Mouse (Mus musculus) heart, postnatal 4 days (tissue): ENCODE measurements around the gene Foxa2. TPM values are rescaled to one million over a fixed set of nuclear protein-coding genes. Genes with fewer than 3 reads are reported as not detected.

ENCODE experiments used
- DNase-seq: peaks from one replicate; pipeline ENCODE4 v3.0.0; 2021
- total RNA-seq, 2 experiments: library from RNA; stranded (reverse); gene quantifications; 2 replicates each; pipeline ENCODE4 v1.2.3; 2021

Foxa2 gene
- total RNA-seq, 2 experiments from 2014 or later, result not detected

DNA sequence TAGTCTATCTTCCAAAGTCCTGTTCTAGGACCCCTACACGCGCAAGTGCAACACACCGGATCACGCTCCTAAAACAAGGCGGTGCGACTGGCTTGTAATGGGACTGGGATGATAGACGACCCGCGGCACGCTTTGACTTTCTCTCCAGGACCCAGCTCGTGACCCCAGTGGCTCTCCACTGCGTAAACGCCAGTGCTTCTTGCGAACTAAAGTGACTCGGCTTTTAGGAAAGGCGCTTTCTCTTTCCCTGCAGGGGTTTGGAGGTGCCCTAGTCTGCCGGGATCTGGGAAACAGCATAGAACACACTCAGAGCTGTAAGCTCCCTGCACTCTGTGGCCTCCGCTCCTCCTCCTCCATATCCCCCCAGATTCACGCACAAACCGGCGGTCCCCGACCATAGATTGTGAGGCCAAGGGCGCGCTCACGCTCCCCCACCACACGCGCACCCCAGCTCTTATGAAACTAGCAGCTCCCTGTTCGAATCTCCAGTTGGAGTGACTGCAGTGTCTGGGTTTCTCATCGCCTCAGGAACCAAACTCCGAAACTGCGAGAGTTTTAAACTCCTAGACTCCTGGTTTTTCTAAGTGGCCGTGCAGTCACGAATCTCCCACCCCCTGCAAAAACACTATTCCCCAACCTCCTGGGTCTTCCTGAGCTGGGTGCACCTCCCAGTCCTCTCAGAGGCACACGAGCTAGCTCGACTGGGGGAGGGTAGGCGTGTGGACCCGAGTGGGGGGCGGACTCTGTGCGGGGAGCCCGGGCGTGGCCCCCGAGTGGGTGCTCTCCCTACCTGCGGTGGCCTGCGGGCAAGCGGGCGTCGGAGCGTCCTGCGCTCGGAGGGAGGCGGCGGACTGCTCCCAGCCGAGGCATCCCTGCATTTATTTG is 7.2 kb downstream of the Foxa2 start:
- no peak for DNase-seq

DNA sequence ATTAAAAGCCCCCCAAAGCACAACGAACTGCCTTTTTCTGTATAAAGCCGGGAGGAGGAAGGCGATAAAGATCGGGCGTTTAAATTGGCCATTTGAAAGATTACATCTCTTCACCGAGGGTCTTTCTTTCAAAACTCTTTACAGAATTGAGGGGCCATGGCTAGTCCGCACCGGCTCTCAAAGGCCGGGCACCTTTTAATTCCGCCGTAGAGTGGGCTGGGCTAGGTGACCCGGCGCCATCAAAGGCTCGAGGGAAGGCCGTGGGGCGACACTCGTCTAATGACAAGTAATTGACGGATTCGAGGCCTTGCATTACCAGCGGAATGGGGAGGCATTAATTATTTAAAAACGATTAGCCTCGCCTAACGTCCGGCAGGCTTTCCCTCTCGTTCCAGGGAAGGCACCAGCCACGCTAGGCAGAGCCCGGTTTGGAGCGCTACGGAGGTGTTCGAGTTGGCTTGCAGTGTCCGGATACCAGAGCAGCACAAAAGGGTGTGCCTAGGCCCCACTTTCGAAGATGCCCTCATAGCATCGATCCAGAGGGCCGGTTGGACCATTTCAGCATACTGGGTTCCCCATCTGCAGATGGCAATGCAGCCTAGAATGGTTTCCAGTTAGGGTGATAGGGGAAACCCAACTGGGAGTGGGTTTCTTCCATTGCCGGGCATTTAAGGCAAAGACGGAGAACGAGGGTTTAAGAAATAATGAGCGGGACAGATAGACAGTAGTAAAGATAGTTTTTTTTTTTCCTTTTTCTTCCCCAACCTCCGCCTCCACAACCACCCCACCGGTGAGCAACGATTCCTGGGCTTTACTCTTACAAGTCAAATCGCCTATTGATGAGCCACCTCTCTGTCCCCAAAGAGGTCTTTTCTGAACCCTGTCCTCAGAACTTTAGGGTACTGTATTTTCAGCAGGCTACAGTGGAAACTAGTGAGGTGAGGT is 8.1 kb downstream of the Foxa2 start:
- no peak for DNase-seq

DNA sequence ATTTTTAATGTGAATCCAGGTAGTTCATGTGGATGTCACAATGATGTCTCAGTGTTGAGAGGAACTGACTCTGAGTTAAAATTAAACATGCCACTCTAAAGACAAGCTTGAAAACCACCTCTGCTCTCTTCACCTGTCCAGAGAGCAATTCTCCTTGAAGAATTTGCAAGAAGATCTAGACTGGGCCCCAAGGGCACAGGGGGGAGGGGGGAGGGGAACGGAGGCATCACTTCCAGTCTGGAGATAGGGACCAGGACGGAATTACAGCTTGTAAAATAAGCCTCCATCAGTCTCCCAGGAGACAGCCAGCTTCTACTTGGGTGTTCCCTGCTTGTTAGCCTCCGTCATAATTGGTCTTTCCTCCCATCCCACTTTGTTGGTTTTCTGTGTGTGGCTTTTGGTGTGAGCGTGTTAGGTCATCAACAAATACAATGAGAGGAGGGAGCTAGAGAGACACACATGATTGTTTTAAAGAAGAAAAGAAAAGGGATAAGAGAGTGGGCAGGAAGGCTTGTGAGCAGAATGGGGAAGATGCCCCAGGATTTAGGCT is 10.1 kb downstream of the Foxa2 start:
- no peak for DNase-seq

- no peak for DNase-seq
These were observed 15.6 kb downstream of the Foxa2 start for GRCm38 (mm10) chr2:148030991-148031675.

- DNase-seq, result no peak
These were observed 16.2 kb downstream of the Foxa2 start for GRCm38 (mm10) chr2:148030613-148030935.

- DNase-seq, result no peak
These were observed 16.8 kb downstream of the Foxa2 start for GRCm38 (mm10) chr2:148029751-148030612.

DNA sequence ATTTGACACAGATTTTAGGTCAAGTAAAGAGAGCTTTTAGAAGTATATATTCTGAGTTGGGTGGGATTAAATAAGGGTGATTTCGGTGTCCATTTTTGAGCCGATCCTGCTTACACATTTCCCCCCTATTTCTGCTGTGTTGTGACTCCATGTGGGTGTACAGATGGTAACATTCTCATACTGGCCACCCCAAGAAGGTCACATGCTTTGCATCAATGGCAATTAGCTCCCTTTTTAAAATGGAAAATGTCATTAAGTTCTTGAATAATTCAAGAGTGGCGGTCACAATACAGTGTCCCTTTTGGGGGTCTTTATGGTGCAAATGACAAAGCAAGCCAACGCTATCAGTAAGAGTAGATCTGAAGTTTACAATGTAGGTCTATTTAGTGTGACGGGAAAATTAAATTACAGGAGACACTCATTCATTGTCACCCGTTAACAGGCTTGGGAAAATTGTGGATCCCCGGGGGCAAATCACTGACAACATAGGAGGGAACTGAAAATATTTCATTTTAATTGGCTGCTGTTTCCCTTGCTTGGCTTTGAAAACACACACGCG is 17.6 kb downstream of the Foxa2 start:
- DNase-seq, result no peak

DNA sequence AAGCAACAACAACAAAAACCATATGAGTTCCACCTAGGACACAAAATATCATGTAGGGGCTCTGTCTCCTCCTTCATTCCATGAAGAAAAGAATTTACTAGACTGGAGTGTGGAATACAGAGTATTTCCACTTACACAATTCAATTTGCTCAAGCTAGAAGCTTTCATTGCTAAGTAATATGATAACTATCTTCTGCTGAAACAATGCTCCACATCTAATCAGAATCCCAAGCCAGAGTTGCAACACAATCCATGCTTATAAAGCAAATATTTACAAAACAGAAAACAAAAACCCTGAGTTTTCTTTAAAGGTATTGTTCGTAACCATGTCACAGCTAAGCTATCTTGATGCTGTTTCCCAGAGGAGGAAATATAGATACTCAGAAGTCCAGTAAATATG is 20.4 kb downstream of the Foxa2 start:
- no peak for DNase-seq

DNA sequence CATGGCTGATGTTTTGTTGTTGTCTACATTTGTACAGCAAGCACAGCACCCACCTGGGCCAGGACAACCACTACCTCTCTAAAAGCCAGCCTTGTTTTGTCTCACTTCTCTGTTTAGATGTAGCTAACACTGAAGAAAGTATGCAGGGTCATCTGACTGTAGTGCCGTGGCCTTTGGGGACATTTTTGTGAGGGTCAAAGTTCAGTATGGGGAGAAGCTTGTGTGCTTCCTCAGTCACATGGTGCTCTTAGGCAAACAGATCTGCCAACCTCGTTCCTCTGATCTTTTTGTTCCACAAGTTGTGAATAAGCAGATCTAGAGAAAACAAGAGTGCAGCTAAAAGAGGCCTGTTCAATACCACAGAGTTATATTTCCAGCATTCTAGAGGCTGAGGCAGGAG is 21.3 kb downstream of the Foxa2 start:
- DNase-seq, result no peak

- no peak for DNase-seq
These were observed 22.4 kb downstream of the Foxa2 start for GRCm38 (mm10) chr2:148024268-148024935.

- DNase-seq, result no peak
These were observed 23.4 kb downstream of the Foxa2 start for GRCm38 (mm10) chr2:148023340-148023806.

DNA sequence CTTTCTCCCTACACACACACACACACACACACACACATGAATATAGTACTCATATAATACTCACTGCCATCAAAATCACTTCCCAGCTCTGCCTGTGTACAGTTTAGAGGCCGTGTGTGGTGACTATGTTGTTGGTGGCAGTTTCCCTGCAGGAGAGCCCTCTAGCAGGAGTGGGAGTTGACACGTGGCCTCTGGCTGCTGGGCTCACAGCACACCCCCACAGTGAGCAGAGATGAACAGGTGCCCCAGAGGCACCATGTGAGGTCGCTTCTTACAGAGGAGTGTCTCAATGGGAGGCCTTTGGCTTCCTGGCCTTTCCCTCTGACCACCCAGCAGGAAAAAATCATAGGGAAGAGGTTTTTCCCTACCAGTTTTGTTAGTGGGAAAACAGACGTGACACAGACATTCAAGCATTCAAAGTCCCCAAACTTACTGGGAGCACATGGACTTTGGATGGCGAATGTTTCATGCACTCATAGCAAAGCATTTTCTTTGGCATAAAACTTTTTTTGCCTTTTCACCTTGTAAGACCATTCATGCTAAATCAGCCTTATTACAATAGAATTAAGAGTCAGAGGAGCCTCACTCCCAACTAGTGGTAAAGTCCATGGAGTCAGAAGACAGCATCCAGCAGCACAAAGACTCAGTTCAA is 24.7 kb downstream of the Foxa2 start:
- DNase-seq, result no peak

DNA sequence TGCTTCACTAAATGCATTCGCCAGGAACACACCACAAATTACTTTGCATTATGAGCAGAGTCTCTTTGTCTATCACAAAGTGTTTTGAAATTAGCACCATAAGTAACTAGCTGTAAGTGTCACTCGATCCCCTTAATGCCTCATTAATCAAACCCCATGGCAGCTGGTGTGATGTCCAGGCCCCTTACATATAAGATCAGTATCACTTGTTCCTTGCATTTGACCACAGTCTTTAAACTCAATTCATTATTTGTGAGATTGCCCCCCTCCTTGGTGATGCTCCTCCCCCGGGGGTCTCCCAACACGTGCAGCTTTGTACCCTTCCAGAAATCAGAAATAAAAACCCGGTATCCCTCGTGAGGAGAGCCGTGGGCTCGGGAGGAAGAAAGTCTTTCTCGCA is 25.8 kb downstream of the Foxa2 start:
- no peak for DNase-seq

DNA sequence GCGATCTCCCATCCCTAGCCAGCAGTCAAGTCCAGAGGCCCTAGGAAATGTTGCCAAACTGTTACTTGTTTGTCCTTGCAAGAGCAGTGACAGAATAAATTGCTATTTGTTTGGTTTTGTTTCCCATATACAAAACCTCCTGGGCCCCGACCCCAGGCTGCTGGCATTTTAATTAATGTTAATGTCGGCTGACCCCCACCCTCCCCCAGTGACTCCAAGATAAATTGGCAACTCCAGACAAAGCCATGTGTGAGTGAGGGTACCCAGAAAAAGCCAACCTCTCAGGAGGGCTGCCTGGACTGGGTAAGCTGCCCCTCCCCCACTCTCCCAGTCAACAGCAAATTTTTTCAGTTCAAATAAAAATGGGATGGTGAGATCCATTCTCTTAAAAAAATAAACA is 26.6 kb downstream of the Foxa2 start:
- no peak for DNase-seq

- DNase-seq, result no peak
These were observed 28.7 kb downstream of the Foxa2 start for GRCm38 (mm10) chr2:148017782-148018690.

- DNase-seq, result no peak
These were observed 33.4 kb downstream of the Foxa2 start for GRCm38 (mm10) chr2:148013382-148013781.

GRCm38 (mm10) chr2:148009049-148009448 is 37.7 kb downstream of the Foxa2 start:
- no peak for DNase-seq

DNA sequence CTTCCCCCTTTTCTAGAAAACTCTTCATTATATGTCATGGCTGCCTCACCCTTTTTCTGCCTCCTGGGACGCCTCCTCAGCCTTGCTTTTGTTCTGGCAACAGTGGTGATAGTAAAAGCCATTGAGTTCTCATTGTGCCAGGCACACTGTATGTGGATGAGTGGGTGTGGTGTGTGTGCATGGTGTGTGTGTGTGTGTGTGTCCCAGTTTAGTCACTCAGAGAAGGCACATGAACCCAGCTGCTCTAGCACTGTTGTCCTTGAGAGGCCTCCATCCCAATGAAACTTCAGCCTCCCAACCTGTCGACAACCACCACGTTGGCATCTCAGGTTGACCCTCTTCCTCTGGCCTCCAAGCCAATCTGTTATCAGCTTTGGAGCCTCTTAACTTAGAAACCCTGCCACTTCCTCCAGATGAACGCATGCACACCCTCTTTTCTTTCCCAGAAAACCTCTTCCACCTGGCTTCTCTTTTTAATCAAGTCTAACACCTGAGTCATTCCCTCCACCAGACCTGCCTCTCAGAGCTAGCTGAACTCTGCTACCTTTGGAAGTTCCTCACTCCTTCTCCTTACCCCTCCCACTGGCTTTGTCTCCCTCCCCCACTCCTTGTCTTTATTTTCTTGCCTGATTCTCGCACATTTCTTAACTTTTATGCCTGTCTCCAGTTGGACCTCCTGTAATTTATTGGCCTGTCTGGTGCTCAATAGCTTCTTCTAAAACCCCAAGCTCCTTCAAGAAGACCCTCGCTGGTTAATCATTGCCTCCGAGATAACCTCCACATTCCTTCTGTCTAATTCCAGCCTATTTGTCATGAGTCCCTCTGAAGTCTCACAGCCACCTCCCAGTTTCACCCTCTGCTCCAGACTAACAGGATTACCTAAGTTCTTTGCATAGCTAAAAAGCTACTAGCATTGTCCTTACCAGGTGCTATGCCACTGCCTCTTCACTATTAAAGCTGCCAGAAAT is 41.9 kb downstream of the Foxa2 start:
- no peak for DNase-seq
